In the genomic region with DNA sequence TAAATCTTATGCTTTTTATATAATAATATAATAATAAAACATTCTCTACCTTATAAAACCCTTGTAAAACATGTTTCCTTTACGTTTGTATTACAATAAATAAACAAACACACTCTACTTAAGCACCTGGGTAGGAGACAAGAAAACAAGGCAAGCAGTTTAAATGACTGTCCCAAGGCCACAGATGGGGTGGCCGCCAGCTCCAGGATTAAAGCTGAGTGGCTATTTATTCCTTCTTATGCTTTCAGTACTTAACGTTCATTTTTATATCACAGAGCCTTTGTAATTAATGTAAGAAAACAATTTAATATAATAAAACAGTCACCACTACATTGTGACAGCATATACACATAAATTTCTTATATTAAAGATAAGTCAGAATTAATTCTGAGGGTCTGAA, we compare ENCODE assay signal across 9 mouse cellular contexts.
A peak's percentile ranks its signal among the peaks of the same experiment; 100 is the strongest.
DNase-seq lines count a peak whose midpoint lies in the region; ATAC-seq and TF ChIP-seq lines count a peak whose summit lies in the region.
"Had no signal": no experiment of that assay in that cellular context is flagged by ENCODE, and none has a peak within 500 bp of the region (broad histone marks: within the 10 kb centered on the region; RNA-seq: fewer than 3 reads in every experiment).

No protein-coding gene starts in this region.

- H3K27ac ChIP-seq in forebrain, embryonic 12.5 days: no peak overlapping the region
- H3K27ac ChIP-seq in forebrain, embryonic 13.5 days: no peak overlapping the region
- H3K27ac ChIP-seq in limb, embryonic 11.5 days (replicated peaks; ENCODE audit: low read depth, low read length): no peak overlapping the region
- H3K27ac ChIP-seq in limb, embryonic 10.5 days: no peak overlapping the region
- H3K27ac ChIP-seq in hindbrain, embryonic 14.5 days: peak overlapping the region; percentile 85; the same call in 1 of the 2 replicates
- no peak overlapping the region for H3K27ac ChIP-seq in midbrain, embryonic 16.5 days (ENCODE audit: low read length)
- H3K27ac ChIP-seq in kidney, adult 2 months (ENCODE audit: insufficient read depth, low read depth, low read length): no peak overlapping the region

- peak overlapping the region; percentile 58; the same call in 1 of the 2 replicates for H3K4me2 ChIP-seq in forebrain, embryonic 12.5 days
- H3K4me2 ChIP-seq in forebrain, embryonic 13.5 days: no peak overlapping the region
- H3K4me2 ChIP-seq in limb, embryonic 11.5 days (ENCODE audit: low read depth, severe bottlenecking): no peak overlapping the region
- H3K4me2 ChIP-seq in hindbrain, embryonic 14.5 days (replicated peaks): peak overlapping the region; percentile 77
- peak overlapping the region; percentile 42 for H3K4me2 ChIP-seq in midbrain, embryonic 16.5 days (ENCODE audit: low read length)

- TF ChIP-seq POLR2A in kidney, adult 2 months (IDR thresholded peaks at IDR 0.05; ENCODE audit: low read depth, low read length): no peak

- H3K9me3 ChIP-seq in forebrain, embryonic 12.5 days: no peaks in the 10 kb centered on the region
- H3K9me3 ChIP-seq in forebrain, embryonic 13.5 days (replicated peaks): no peaks in the 10 kb centered on the region
- H3K9me3 ChIP-seq in limb, embryonic 11.5 days (ENCODE audit: control insufficient read depth, low read length): no peaks in the 10 kb centered on the region
- no peaks in the 10 kb centered on the region for H3K9me3 ChIP-seq in limb, embryonic 10.5 days (replicated peaks)
- H3K9me3 ChIP-seq in hindbrain, embryonic 14.5 days (ENCODE audit: control insufficient read depth, low read length): no peaks in the 10 kb centered on the region
- H3K9me3 ChIP-seq in midbrain, embryonic 16.5 days (replicated peaks; ENCODE audit: control insufficient read depth, low read length, poor library complexity, severe bottlenecking): no peaks in the 10 kb centered on the region
- H3K9me3 ChIP-seq: forebrain, embryonic 10.5 days; kidney, embryonic 15.5 days had no signal

- H3K4me3 ChIP-seq in forebrain, embryonic 12.5 days (replicated peaks): no peak overlapping the region
- no peak overlapping the region for H3K4me3 ChIP-seq in forebrain, embryonic 13.5 days
- no peak overlapping the region for H3K4me3 ChIP-seq in limb, embryonic 11.5 days (ENCODE audit: low read depth, low read length)
- H3K4me3 ChIP-seq in limb, embryonic 10.5 days: no peak overlapping the region
- H3K4me3 ChIP-seq in hindbrain, embryonic 14.5 days (replicated peaks; ENCODE audit: low read length): peak overlapping the region; percentile 38
- no peak overlapping the region; the same call in 1 of the 2 replicates for H3K4me3 ChIP-seq in midbrain, embryonic 16.5 days (ENCODE audit: low read depth, low read length)
- no peak overlapping the region for H3K4me3 ChIP-seq in kidney, adult 2 months (ENCODE audit: insufficient read depth, low read depth, low read length)

- TF ChIP-seq CTCF in kidney, adult 2 months (conservative IDR thresholded peaks at IDR 0.05; ENCODE audit: insufficient read depth, insufficient read length, low read depth, low read length): no peak

- no peak for ATAC-seq in forebrain, embryonic 12.5 days (ENCODE audit: low FRiP score)
- ATAC-seq in forebrain, embryonic 13.5 days: no peak
- no peak for ATAC-seq in limb, embryonic 11.5 days (ENCODE audit: insufficient number of reproducible peaks, low FRiP score, low TSS enrichment, low read depth)
- no peak for ATAC-seq in hindbrain, embryonic 14.5 days (ENCODE audit: low FRiP score)
- no peak for ATAC-seq in midbrain, embryonic 16.5 days

- no peak overlapping the region for H3K9ac ChIP-seq in forebrain, embryonic 12.5 days
- no peak overlapping the region for H3K9ac ChIP-seq in forebrain, embryonic 13.5 days
- no peak overlapping the region for H3K9ac ChIP-seq in limb, embryonic 11.5 days (ENCODE audit: low read length)
- H3K9ac ChIP-seq in hindbrain, embryonic 14.5 days: peak overlapping the region; percentile 65; the same call in 1 of the 2 replicates
- no peak overlapping the region for H3K9ac ChIP-seq in midbrain, embryonic 16.5 days (ENCODE audit: low read depth, low read length)

- no peaks in the 10 kb centered on the region for H3K27me3 ChIP-seq in forebrain, embryonic 12.5 days
- H3K27me3 ChIP-seq in forebrain, embryonic 13.5 days: no peaks in the 10 kb centered on the region
- H3K27me3 ChIP-seq in limb, embryonic 11.5 days (ENCODE audit: control insufficient read depth, insufficient read depth, low read length): no peaks in the 10 kb centered on the region
- H3K27me3 ChIP-seq in limb, embryonic 10.5 days (ENCODE audit: low read depth, poor library complexity, severe bottlenecking): no peaks in the 10 kb centered on the region
- H3K27me3 ChIP-seq in hindbrain, embryonic 14.5 days (ENCODE audit: control insufficient read depth, insufficient read depth, low read length): no peaks in the 10 kb centered on the region
- no peaks in the 10 kb centered on the region for H3K27me3 ChIP-seq in midbrain, embryonic 16.5 days (ENCODE audit: control insufficient read depth, insufficient read depth, low read depth, low read length)
- H3K27me3 ChIP-seq in kidney, adult 2 months (replicated peaks; ENCODE audit: control insufficient read depth, insufficient read depth, low read length): no peaks in the 10 kb centered on the region
- H3K27me3 ChIP-seq: kidney, embryonic 15.5 days had no signal

- H3K36me3 ChIP-seq in forebrain, embryonic 12.5 days (replicated peaks): no peaks in the 10 kb centered on the region
- H3K36me3 ChIP-seq in forebrain, embryonic 13.5 days (ENCODE audit: poor library complexity, severe bottlenecking): no peaks in the 10 kb centered on the region
- H3K36me3 ChIP-seq in limb, embryonic 11.5 days (ENCODE audit: control insufficient read depth, insufficient read depth, low read length): no peaks in the 10 kb centered on the region
- no peaks in the 10 kb centered on the region for H3K36me3 ChIP-seq in limb, embryonic 10.5 days
- H3K36me3 ChIP-seq in hindbrain, embryonic 14.5 days (replicated peaks; ENCODE audit: control insufficient read depth, insufficient read depth): no peaks in the 10 kb centered on the region
- no peaks in the 10 kb centered on the region for H3K36me3 ChIP-seq in midbrain, embryonic 16.5 days (ENCODE audit: control insufficient read depth, insufficient read depth, low read length)
- H3K36me3 ChIP-seq in kidney, adult 2 months (ENCODE audit: control insufficient read depth, insufficient read depth, low read length): no peaks in the 10 kb centered on the region
- H3K36me3 ChIP-seq: kidney, embryonic 15.5 days had no signal

- WGBS in forebrain, embryonic 12.5 days: 40% methylated on average over 3 of the region's 3 CpGs
- 35% methylated on average over 3 of the region's 3 CpGs for WGBS in forebrain, embryonic 13.5 days
- 53% methylated on average over 3 of the region's 3 CpGs for WGBS in limb, embryonic 11.5 days
- WGBS in limb, embryonic 10.5 days: 70% methylated on average over 3 of the region's 3 CpGs
- whole genome bisulfite sequencing in hindbrain, embryonic 14.5 days: 51% methylated on average over 3 of the region's 3 CpGs
- 33% methylated on average over 3 of the region's 3 CpGs for WGBS in midbrain, embryonic 16.5 days
- 67% methylated on average over 3 of the region's 3 CpGs for WGBS in kidney, adult 2 months

- peak; percentile 4 for DNase-seq in limb, embryonic 11.5 days (ENCODE audit: low spot score)
- no peak for DNase-seq in limb, embryonic 10.5 days (ENCODE audit: low spot score)
- no peak for DNase-seq in hindbrain, embryonic 14.5 days (ENCODE audit: low spot score)
- DNase-seq in kidney, adult 2 months: no peak

- peaks cover 10% of the 10 kb centered on the region for H3K4me1 ChIP-seq in forebrain, embryonic 12.5 days
- peaks cover 12% of the 10 kb centered on the region for H3K4me1 ChIP-seq in forebrain, embryonic 13.5 days
- H3K4me1 ChIP-seq in limb, embryonic 11.5 days (ENCODE audit: control insufficient read depth, insufficient read depth, low read length): peaks cover 7% of the 10 kb centered on the region
- H3K4me1 ChIP-seq in limb, embryonic 10.5 days: peaks cover 29% of the 10 kb centered on the region
- H3K4me1 ChIP-seq in hindbrain, embryonic 14.5 days (replicated peaks; ENCODE audit: control insufficient read depth, insufficient read depth, low read length): peaks cover 12% of the 10 kb centered on the region; the same call in 1 of the 2 replicates
- 0 out of 2 replicates have a peak, but pooled peaks cover 2% of the 10 kb centered on the region for H3K4me1 ChIP-seq in midbrain, embryonic 16.5 days (ENCODE audit: control insufficient read depth, insufficient read depth, low read length)
- H3K4me1 ChIP-seq in kidney, adult 2 months (ENCODE audit: control insufficient read depth, insufficient read depth, low read length): no peaks in the 10 kb centered on the region

Comparison
In these comparisons a context has a peak if more than half of its experiments do, and no peak if none do; other contexts are left out.
1. H3K4me2 ChIP-seq: peak in forebrain, embryonic 12.5 days (single experiment), hindbrain, embryonic 14.5 days (single experiment) and midbrain, embryonic 16.5 days (single experiment); none in forebrain, embryonic 13.5 days (single experiment) and limb, embryonic 11.5 days (single experiment).